Mouse (Mus musculus) thymus, adult 2 months (tissue): ENCODE measurements at regions not wholly inside any gene's neighbourhood (a gene's known extent, or its start where the extent isn't known, plus 50 kb on each side); places are given as distances from the start of the nearest gene placed in this dataset.
"Not testable (repeated sequence)": the region's sequence is repeated elsewhere in the genome, so short reads cannot be mapped to it uniquely, and the experiment has no call there.

Experiments
- DNase-seq: peaks from one replicate; pipeline ENCODE4 v3.0.0; 2021
- H3K27ac ChIP-seq: fragments of 200-500 bp; 2 replicates; pipeline ENCODE4 v1.5.1; 2012; ENCODE audit warnings: low read length, control low read depth; ENCODE audit not compliant: control insufficient read depth, insufficient read depth
- H3K27me3 ChIP-seq: fragments of 200-500 bp; 2 replicates; pipeline ENCODE4 v1.6.1; 2012; ENCODE audit warnings: mild to moderate bottlenecking, low read length, moderate library complexity, mixed read lengths; ENCODE audit not compliant: control insufficient read depth, insufficient read depth
- H3K36me3 ChIP-seq: fragments of 200-500 bp; 2 replicates; pipeline ENCODE4 v1.6.1; 2012; ENCODE audit warnings: mild to moderate bottlenecking, low read length, moderate library complexity; ENCODE audit not compliant: control insufficient read depth, insufficient read depth
- H3K4me1 ChIP-seq: fragments of 200-500 bp; replicated peaks from 2 replicates; pipeline ENCODE4 v1.6.1; 2012; ENCODE audit warnings: low read length; ENCODE audit not compliant: control insufficient read depth, insufficient read depth
- H3K4me3 ChIP-seq: fragments of 200-500 bp; 2 replicates; pipeline ENCODE4 v1.5.1; 2012; ENCODE audit warnings: mild to moderate bottlenecking, low read length, control low read depth, moderate library complexity; ENCODE audit not compliant: control insufficient read depth, insufficient read depth
- CTCF ChIP-seq: fragments of 200-500 bp; IDR thresholded peaks from 2 replicates; pipeline ENCODE4 v1.5.1; 2012; ENCODE audit warnings: mild to moderate bottlenecking, control low read depth, low read length, moderate library complexity, borderline replicate concordance; ENCODE audit not compliant: control insufficient read depth, poor library complexity, insufficient read depth; ENCODE audit errors: extremely low read depth
- POLR2A ChIP-seq: fragments of 200-500 bp; IDR thresholded peaks from 2 replicates; pipeline ENCODE4 v1.6.1; 2012; ENCODE audit warnings: mild to moderate bottlenecking, low read length, control low read depth, moderate library complexity; ENCODE audit not compliant: control insufficient read depth, poor library complexity, insufficient read depth; ENCODE audit errors: extremely low read depth
- WGBS: fragments of 180-500 bp; shearing (Covaris S2); methylation state at CpG from one replicate; pipeline ENCODE4 v1.1.7; 2018; 5-methylcytosine and 5-hydroxymethylcytosine counted together

DNA sequence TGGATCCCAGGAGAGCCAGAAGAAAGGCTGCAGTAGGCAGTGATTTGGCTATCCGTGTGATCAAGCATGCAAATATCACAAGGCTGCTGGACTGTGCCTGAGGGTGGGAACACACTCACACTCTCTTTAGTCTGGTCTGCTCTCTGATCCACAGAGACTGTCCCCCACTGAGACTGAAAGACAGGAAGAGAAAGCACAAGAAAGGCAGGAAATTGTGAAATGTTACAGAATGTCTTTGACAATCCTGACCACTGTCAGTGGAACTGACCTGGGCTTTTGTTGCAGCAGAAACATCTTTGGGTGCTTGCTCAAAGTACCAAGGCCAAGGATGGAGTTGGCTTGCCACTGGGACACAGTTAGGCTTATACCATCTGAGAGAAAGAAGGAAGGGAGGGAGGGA is 52.3 kb upstream of the Gpd2 start:
- no peaks in the 10 kb centered on the region for H3K27me3 ChIP-seq
- TF ChIP-seq POLR2A (no peak), CTCF (no peak)
- no peaks in the 10 kb centered on the region; the same call in 1 of the 2 replicates for H3K4me1 ChIP-seq
- H3K4me3 ChIP-seq: no peak overlapping the region
- no peak overlapping the region for H3K27ac ChIP-seq
- DNase-seq: no peak
- H3K36me3 ChIP-seq: no peaks in the 10 kb centered on the region
- 61% methylated on average over 1 of the region's 1 CpGs for WGBS

DNA sequence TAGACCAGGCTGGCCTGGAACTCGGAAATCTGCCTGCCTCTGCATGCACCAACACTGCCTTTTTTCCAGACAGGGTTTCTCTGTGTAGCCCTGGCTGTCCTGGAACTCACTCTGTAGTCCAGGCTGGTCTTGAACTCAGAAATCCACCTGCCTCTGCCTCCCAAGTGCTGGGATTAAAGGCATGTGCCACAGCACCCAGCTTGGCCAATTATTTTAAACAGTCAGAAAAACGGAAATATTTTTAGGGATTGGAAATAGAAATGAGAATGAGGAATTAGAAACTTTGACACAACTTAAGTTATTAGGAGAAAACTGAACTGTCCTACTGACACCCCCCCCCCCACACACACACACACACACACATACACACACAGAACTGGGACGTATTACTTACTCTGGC is 54.3 kb upstream of the Gpd2 start:
- not testable (repeated sequence) for H3K27ac ChIP-seq, H3K4me1 ChIP-seq, H3K36me3 ChIP-seq, H3K27me3 ChIP-seq, H3K4me3 ChIP-seq, DNase-seq
- WGBS: 73% methylated on average over 3 of the region's 3 CpGs

GRCm38 (mm10) chr2:57181692-57182541 is 55.5 kb upstream of the Gpd2 start:
- no peaks in the 10 kb centered on the region for H3K27me3 ChIP-seq
- H3K27ac ChIP-seq: peak overlapping the region; percentile 64
- under 1% methylated on average over 37 of the region's 37 CpGs for WGBS
- no peaks in the 10 kb centered on the region for H3K36me3 ChIP-seq
- no peaks in the 10 kb centered on the region; the same call in 1 of the 2 replicates for H3K4me1 ChIP-seq
- H3K4me3 ChIP-seq: peak overlapping the region; percentile 80
- TF ChIP-seq POLR2A (no peak), CTCF (0 out of 2 replicates have a peak, but pooled peaks have one; percentile 33)
- DNase-seq: peak; percentile 93

DNA sequence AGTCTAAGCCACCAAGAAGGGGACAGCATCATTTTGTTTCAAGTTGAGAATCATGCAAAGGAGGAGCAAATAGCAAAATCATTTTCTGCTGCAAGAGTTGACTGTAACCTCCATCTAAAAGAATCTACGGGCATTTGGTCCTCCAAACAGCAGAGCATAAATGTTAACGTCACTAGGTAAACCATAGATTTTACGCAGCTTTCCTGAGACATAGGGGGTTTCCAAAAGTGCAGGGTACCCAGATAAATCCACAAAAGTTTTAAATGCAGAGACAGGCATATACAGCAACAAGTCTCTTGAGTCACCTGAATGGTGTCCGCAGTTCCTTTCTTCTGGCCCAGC is 56.1 kb upstream of the Gpd2 start:
- H3K36me3 ChIP-seq: no peaks in the 10 kb centered on the region
- H3K27ac ChIP-seq: no peak overlapping the region
- H3K4me3 ChIP-seq: peak overlapping the region; percentile 80
- no peaks in the 10 kb centered on the region; the same call in 1 of the 2 replicates for H3K4me1 ChIP-seq
- no peak for DNase-seq
- H3K27me3 ChIP-seq: no peaks in the 10 kb centered on the region
- TF ChIP-seq CTCF (no peak), POLR2A (no peak)
- 7% methylated on average over 4 of the region's 4 CpGs for WGBS

- H3K4me1 ChIP-seq: no peaks in the 10 kb centered on the region; the same call in 1 of the 2 replicates
- H3K36me3 ChIP-seq: no peaks in the 10 kb centered on the region
- no peak overlapping the region for H3K27ac ChIP-seq
- DNase-seq: no peak
- WGBS: 94% methylated on average over 6 of the region's 6 CpGs
- no peak overlapping the region for H3K4me3 ChIP-seq
- H3K27me3 ChIP-seq: no peaks in the 10 kb centered on the region
- TF ChIP-seq POLR2A: no peak
Observed at GRCm38 (mm10) chr2:57178056-57178455, 54.3 kb upstream of the Nr4a2 start.

DNA sequence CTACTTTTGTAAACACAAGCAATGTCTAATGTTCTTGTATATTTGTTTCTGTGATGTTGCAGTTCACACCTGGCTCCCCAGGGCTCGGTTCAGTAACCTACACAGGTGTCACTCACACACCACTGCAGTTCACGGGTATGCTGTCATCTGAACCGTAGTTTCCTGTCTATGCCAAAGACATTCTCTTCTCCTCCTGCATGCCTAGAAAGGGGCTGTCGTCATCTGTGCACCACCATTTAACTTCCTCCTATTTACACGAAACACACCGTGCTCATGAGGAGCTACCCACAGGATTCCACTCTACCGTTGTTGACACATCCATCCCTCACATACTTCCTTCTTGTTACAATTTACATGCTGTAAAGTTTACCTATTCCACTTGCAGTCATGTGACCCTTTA is 52.7 kb upstream of the Nr4a2 start:
- WGBS: 19% methylated on average over 7 of the region's 7 CpGs

GRCm38 (mm10) chr2:57175219-57175618 is 51.4 kb upstream of the Nr4a2 start:
- no peaks in the 10 kb centered on the region for H3K27me3 ChIP-seq
- H3K4me3 ChIP-seq: no peak overlapping the region
- H3K27ac ChIP-seq: no peak overlapping the region
- WGBS: 36% methylated on average over 1 of the region's 1 CpGs
- DNase-seq: no peak
- H3K36me3 ChIP-seq: no peaks in the 10 kb centered on the region
- H3K4me1 ChIP-seq: no peaks in the 10 kb centered on the region
- no peak for TF ChIP-seq POLR2A
- no peak for TF ChIP-seq CTCF

More for the DNA sequence above, 52.7 kb upstream of the Nr4a2 start:
- no peaks in the 10 kb centered on the region for H3K27me3 ChIP-seq
- no peaks in the 10 kb centered on the region for H3K36me3 ChIP-seq
- no peak overlapping the region for H3K27ac ChIP-seq
- no peaks in the 10 kb centered on the region; the same call in 1 of the 2 replicates for H3K4me1 ChIP-seq
- no peak for DNase-seq
- TF ChIP-seq POLR2A (no peak), CTCF (no peak)
- H3K4me3 ChIP-seq: no peak overlapping the region
